Mouse (Mus musculus) MEL (cell line): ENCODE results near the gene Bptf. TPM values are rescaled to one million over a fixed set of nuclear protein-coding genes. Genes with fewer than 3 reads are reported as not detected.
"Not testable (repeated sequence)": the region's sequence is repeated elsewhere in the genome, so short reads cannot be mapped to it uniquely, and the experiment has no call there.

ENCODE experiments used
- DNase-seq: peaks from one replicate; pipeline ENCODE4 v3.0.0; 2011; ENCODE audit warnings: low read depth, low spot score
- H3K27ac ChIP-seq: 2 replicates; pipeline ENCODE4 v1.5.1; 2012; ENCODE audit warnings: low read depth, mild to moderate bottlenecking, control low read depth, low read length, moderate library complexity; ENCODE audit not compliant: control insufficient read depth
- H3K27me3 ChIP-seq, 2 experiments: fragments of 150-350 bp in 1 of 2; sonication (generic) in 1 of 2; 2 replicates each; pipeline ENCODE4 v1.6.1; 2012; ENCODE audit warnings: low read length in 2 of 2, mild to moderate bottlenecking in 2 of 2, improper control_type of control experiment in 1 of 2, moderate library complexity in 1 of 2; ENCODE audit not compliant: insufficient read depth in 2 of 2, control insufficient read depth in 1 of 2
- H3K36me3 ChIP-seq, 2 experiments: 2 replicates each; pipeline ENCODE4 v1.6.1; 2012 to 2014; ENCODE audit warnings: low read length in 2 of 2, improper control_type of control experiment in 1 of 2, inconsistent platforms in 1 of 2, mild to moderate bottlenecking in 1 of 2; ENCODE audit not compliant: insufficient read depth in 2 of 2, control insufficient read depth in 1 of 2
- H3K4me1 ChIP-seq, 2 experiments: fragments of 150-350 bp in 1 of 2; sonication (generic) in 1 of 2; 2 replicates each; pipeline ENCODE4 v1.6.1; 2012; ENCODE audit warnings: low read length in 2 of 2, improper control_type of control experiment in 1 of 2, mild to moderate bottlenecking in 1 of 2; ENCODE audit not compliant: insufficient read depth in 2 of 2, control insufficient read depth in 1 of 2
- H3K4me3 ChIP-seq, 2 experiments: fragments of 150-350 bp in 1 of 2; sonication (generic) in 1 of 2; 2 replicates each; pipeline ENCODE4 v1.5.1; 2012; ENCODE audit warnings: low read depth in 2 of 2, low read length in 2 of 2, mild to moderate bottlenecking in 2 of 2, moderate library complexity in 2 of 2, control low read depth in 1 of 2, improper control_type of control experiment in 1 of 2; ENCODE audit not compliant: control insufficient read depth in 1 of 2, insufficient read depth in 1 of 2
- H3K79me2 ChIP-seq: 2 replicates; pipeline ENCODE4 v1.6.1; 2012; ENCODE audit warnings: mild to moderate bottlenecking, low read length, moderate library complexity; ENCODE audit not compliant: control insufficient read depth, poor library complexity, insufficient read depth
- H3K9ac ChIP-seq: 2 replicates; pipeline ENCODE4 v1.6.1; 2012; ENCODE audit warnings: low read depth, mild to moderate bottlenecking, control low read depth, low read length, moderate library complexity; ENCODE audit not compliant: control insufficient read depth, poor library complexity, severe bottlenecking
- H3K9me3 ChIP-seq: fragments of 150-350 bp; sonication (generic); replicated peaks from 2 replicates; pipeline ENCODE4 v1.6.1; 2012; ENCODE audit warnings: mild to moderate bottlenecking, low read length, improper control_type of control experiment, moderate library complexity; ENCODE audit not compliant: insufficient read depth
- CHD1 ChIP-seq: IDR thresholded peaks from 2 replicates; pipeline ENCODE4 v1.6.1; 2012; ENCODE audit warnings: low read depth, mild to moderate bottlenecking, inconsistent platforms, low read length, improper control_type of control experiment
- CHD2 ChIP-seq: IDR thresholded peaks from 2 replicates; pipeline ENCODE4 v1.6.1; 2011; ENCODE audit warnings: low read length, improper control_type of control experiment
- CTCF ChIP-seq, 3 experiments: IDR thresholded peaks in 2 of 3; conservative IDR thresholded peaks in 1 of 3; 2 replicates each; pipeline ENCODE4 v1.5.1; 2011 to 2012; ENCODE audit warnings: low read length in 3 of 3, low read depth in 2 of 3, mild to moderate bottlenecking in 2 of 3, improper control_type of control experiment in 1 of 3, inconsistent platforms in 1 of 3, mixed read lengths in 1 of 3, moderate library complexity in 1 of 3; ENCODE audit not compliant: control insufficient read depth in 1 of 3, insufficient read depth in 1 of 3, poor library complexity in 1 of 3, severe bottlenecking in 1 of 3
- E2F4 ChIP-seq: IDR thresholded peaks from 2 replicates; pipeline ENCODE4 v1.6.1; 2011; ENCODE audit warnings: low read depth, low read length, improper control_type of control experiment, borderline replicate concordance
- ELF1 ChIP-seq: IDR thresholded peaks from 2 replicates; pipeline ENCODE4 v1.6.1; 2014; ENCODE audit warnings: low read depth, mild to moderate bottlenecking, inconsistent platforms, low read length, improper control_type of control experiment, moderate library complexity
- EP300 ChIP-seq, 2 experiments: IDR thresholded peaks; 2 replicates each; pipeline ENCODE4 v1.6.1; 2011; ENCODE audit warnings: improper control_type of control experiment in 2 of 2, low read length in 2 of 2, low read depth in 1 of 2, mild to moderate bottlenecking in 1 of 2
- ETS1 ChIP-seq: IDR thresholded peaks from 2 replicates; pipeline ENCODE4 v1.6.1; 2012; ENCODE audit warnings: low read depth, mild to moderate bottlenecking, inconsistent platforms, low read length, improper control_type of control experiment, moderate library complexity
- GABPA ChIP-seq: IDR thresholded peaks from 2 replicates; pipeline ENCODE4 v1.6.1; 2012; ENCODE audit warnings: low read depth, mild to moderate bottlenecking, inconsistent platforms, low read length, improper control_type of control experiment, moderate library complexity
- GATA1 ChIP-seq: IDR thresholded peaks from 2 replicates; pipeline ENCODE4 v1.6.1; 2011; ENCODE audit warnings: low read depth, low read length, improper control_type of control experiment
- HCFC1 ChIP-seq: IDR thresholded peaks from 2 replicates; pipeline ENCODE4 v1.6.1; 2012; ENCODE audit warnings: low read depth, mild to moderate bottlenecking, inconsistent platforms, low read length, improper control_type of control experiment, moderate library complexity
- MAFK ChIP-seq: IDR thresholded peaks from 2 replicates; pipeline ENCODE4 v1.6.1; 2011; ENCODE audit warnings: low read depth, mild to moderate bottlenecking, low read length, improper control_type of control experiment, borderline replicate concordance
- MAX ChIP-seq: IDR thresholded peaks from 2 replicates; pipeline ENCODE4 v1.6.1; 2011; ENCODE audit warnings: low read length, improper control_type of control experiment
- MAZ ChIP-seq: IDR thresholded peaks from 2 replicates; pipeline ENCODE4 v1.6.1; 2012; ENCODE audit warnings: low read depth, mild to moderate bottlenecking, inconsistent platforms, low read length, improper control_type of control experiment
- MXI1 ChIP-seq: IDR thresholded peaks from 2 replicates; pipeline ENCODE4 v1.6.1; 2011; ENCODE audit warnings: mild to moderate bottlenecking, low read depth, low read length, improper control_type of control experiment
- MYB ChIP-seq: IDR thresholded peaks from 2 replicates; pipeline ENCODE4 v1.6.1; 2011; ENCODE audit warnings: mild to moderate bottlenecking, low read depth, low read length, improper control_type of control experiment
- NELFE ChIP-seq: IDR thresholded peaks from 2 replicates; pipeline ENCODE4 v1.6.1; 2011; ENCODE audit warnings: low read depth, low read length, improper control_type of control experiment
- NRF1 ChIP-seq: IDR thresholded peaks from 2 replicates; pipeline ENCODE4 v1.6.1; 2014; ENCODE audit warnings: low read depth, mild to moderate bottlenecking, inconsistent platforms, low read length, improper control_type of control experiment, moderate library complexity; ENCODE audit not compliant: poor library complexity, insufficient read depth, severe bottlenecking
- POLR2AphosphoS2 ChIP-seq: IDR thresholded peaks from 2 replicates; pipeline ENCODE4 v1.6.1; 2011; ENCODE audit warnings: low read length, improper control_type of control experiment
- POLR2AphosphoS5 ChIP-seq: IDR thresholded peaks from 2 replicates; pipeline ENCODE4 v1.6.1; 2012; ENCODE audit warnings: low read depth, borderline replicate concordance, mild to moderate bottlenecking, inconsistent platforms, low read length, moderate library complexity, mixed read lengths
- RAD21 ChIP-seq: IDR thresholded peaks from 2 replicates; pipeline ENCODE4 v1.6.1; 2011; ENCODE audit warnings: mild to moderate bottlenecking, low read depth, low read length, improper control_type of control experiment
- RCOR1 ChIP-seq: IDR thresholded peaks from 2 replicates; pipeline ENCODE4 v1.6.1; 2012; ENCODE audit warnings: low read depth, mild to moderate bottlenecking, inconsistent platforms, low read length, improper control_type of control experiment
- SIN3A ChIP-seq: IDR thresholded peaks from 2 replicates; pipeline ENCODE4 v1.6.1; 2012; ENCODE audit warnings: low read length, improper control_type of control experiment, inconsistent platforms
- SMC3 ChIP-seq: IDR thresholded peaks from 2 replicates; pipeline ENCODE4 v1.6.1; 2011; ENCODE audit warnings: low read depth, low read length, improper control_type of control experiment
- UBTF ChIP-seq: IDR thresholded peaks from 2 replicates; pipeline ENCODE4 v1.6.1; 2012; ENCODE audit warnings: low read depth, mild to moderate bottlenecking, inconsistent platforms, low read length, improper control_type of control experiment, moderate library complexity, borderline replicate concordance; ENCODE audit not compliant: insufficient read depth
- USF2 ChIP-seq, 2 experiments: IDR thresholded peaks; 2 replicates each; pipeline ENCODE4 v1.6.1; 2011 to 2012; ENCODE audit warnings: improper control_type of control experiment in 2 of 2, low read length in 2 of 2, borderline replicate concordance in 1 of 2, inconsistent platforms in 1 of 2, low read depth in 1 of 2, mild to moderate bottlenecking in 1 of 2; ENCODE audit not compliant: insufficient read depth in 1 of 2
- ZMIZ1 ChIP-seq: IDR thresholded peaks from 2 replicates; pipeline ENCODE4 v1.6.1; 2012; ENCODE audit warnings: low read depth, mild to moderate bottlenecking, inconsistent platforms, low read length, improper control_type of control experiment, moderate library complexity
- ZNF384 ChIP-seq: IDR thresholded peaks from 2 replicates; pipeline ENCODE4 v1.6.1; 2012; ENCODE audit warnings: low read depth, mild to moderate bottlenecking, inconsistent platforms, low read length, improper control_type of control experiment
- polyA plus RNA-seq, 2 experiments: library from polyadenylated mRNA; stranded (reverse) in 1 of 2; unstranded in 1 of 2; fragments of >175 nt in 1 of 2; fragments of >200 nt in 1 of 2; gene quantifications; 2 replicates each; pipeline versions ENCODE4 v1.2.1 to v1.2.4; 2012; ENCODE audit warnings: low replicate concordance in 2 of 2, low read depth in 1 of 2; ENCODE audit not compliant: insufficient read length in 2 of 2, insufficient read depth in 1 of 2, missing spikeins in 1 of 2
- total RNA-seq: library from RNA; depleted of rRNA; stranded (reverse); fragments of 300-350 nt; gene quantifications from 2 replicates; pipeline ENCODE4 v1.2.3, GENCODE M21; 2012

Gene Bptf
- total and polyA plus RNA-seq, 3 experiments, result 27.5 to 55.4 (median 52.7) TPM

GRCm38 (mm10) chr11:106996492-106996891, 135.4 kb downstream of the Bptf start:
- H3K4me3 ChIP-seq, result peak overlapping the region; percentile 90 to 94
- not testable (repeated sequence) for H3K27me3 ChIP-seq, H3K9me3 ChIP-seq
- H3K79me2 ChIP-seq, result peaks cover 50% of the 10 kb centered on the region
- H3K36me3 ChIP-seq, result peaks cover 45 to 50% of the 10 kb centered on the region in 2 experiments
- TF ChIP-seq ETS1, result peak; percentile 59
- TF ChIP-seq E2F4, result 0 out of 2 replicates have a peak, but pooled peaks have one; percentile 24
- TF ChIP-seq EP300 (IDR thresholded peaks at IDR 0.05; ENCODE audit: low read depth in 1 of 2, low read length in 2 of 2), result peak; percentile 17 to 54; a peak in 1 of 4 replicates
- TF ChIP-seq GATA1, result 0 out of 2 replicates have a peak, but pooled peaks have one; percentile 31
- 0 out of 2 replicates have a peak, but pooled peaks have one; percentile 19 for TF ChIP-seq GABPA
- 0 out of 2 replicates have a peak, but pooled peaks have one; percentile 10 for TF ChIP-seq MAX
- 0 out of 2 replicates have a peak, but pooled peaks have one; percentile 0 for TF ChIP-seq ZMIZ1
- TF ChIP-seq MAFK, result peak; percentile 42; the same call in 1 of the 2 replicates
- peak overlapping the region; percentile 90; the same call in 1 of the 2 replicates for H3K9ac ChIP-seq
- peak overlapping the region; percentile 42; the same call in 1 of the 2 replicates for H3K27ac ChIP-seq
- peak; percentile 54 for DNase-seq
- peaks cover 20 to 22% of the 10 kb centered on the region in 2 experiments for H3K4me1 ChIP-seq

GRCm38 (mm10) chr11:106994246-106995085, 137.5 kb downstream of the Bptf start:
- Histone ChIP-seq H3K9ac (no peak overlapping the region), H3K27ac (0 out of 2 replicates have a peak overlapping the region, but pooled peaks have one; percentile 16), H3K27me3 (no peaks in the 10 kb centered on the region), H3K36me3 (peaks cover 52 to 57% of the 10 kb centered on the region in 2 experiments), H3K4me1 (peaks cover 19 to 22% of the 10 kb centered on the region in 2 experiments), H3K9me3 (no peaks in the 10 kb centered on the region), H3K4me3 (no peak overlapping the region), H3K79me2 (peaks cover 50% of the 10 kb centered on the region)
- DNase-seq, result peak; percentile 77
- TF ChIP-seq POLR2AphosphoS5, result no peak
- TF ChIP-seq MAFK, result 0 out of 2 replicates have a peak, but pooled peaks have one; percentile 29
- TF ChIP-seq UBTF, result no peak
- no peak for TF ChIP-seq NRF1
- no peak for TF ChIP-seq NELFE
- TF ChIP-seq MYB, result no peak
- TF ChIP-seq ZMIZ1, result 0 out of 2 replicates have a peak, but pooled peaks have one; percentile 17
- no peak for TF ChIP-seq CHD2
- TF ChIP-seq SMC3, result no peak
- peak; percentile 56; the same call in 1 of the 2 replicates for TF ChIP-seq HCFC1
- peak; percentile 67 to 70; a peak in 3 of 4 replicates for TF ChIP-seq EP300 (IDR thresholded peaks at IDR 0.05; ENCODE audit: low read depth in 1 of 2, low read length in 2 of 2)
- no peak for TF ChIP-seq ELF1
- no peak for TF ChIP-seq USF2 (IDR thresholded peaks at IDR 0.05; ENCODE audit: borderline replicate concordance in 1 of 2, insufficient read depth in 1 of 2, low read depth in 1 of 2, low read length in 2 of 2)
- no peak; the same call in none of the 2 replicates for TF ChIP-seq ZNF384
- no peak for TF ChIP-seq CHD1
- TF ChIP-seq MAZ, result 0 out of 2 replicates have a peak, but pooled peaks have one; percentile 13
- peak; percentile 48; the same call in 1 of the 2 replicates for TF ChIP-seq MXI1
- peak; percentile 97 for TF ChIP-seq ETS1
- peak; percentile 18 for TF ChIP-seq POLR2AphosphoS2
- peak; percentile 58; the same call in 1 of the 2 replicates for TF ChIP-seq RCOR1
- TF ChIP-seq SIN3A, result peak; percentile 84
- no peak for TF ChIP-seq CTCF (IDR thresholded peaks at IDR 0.05 in 2 of 3, conservative IDR thresholded peaks at IDR 0.05 in 1 of 3; ENCODE audit: control insufficient read depth in 1 of 3, insufficient read depth in 1 of 3, low read depth in 2 of 3, low read length in 3 of 3, poor library complexity in 1 of 3, severe bottlenecking in 1 of 3)
- TF ChIP-seq RAD21, result no peak
